Mouse (Mus musculus) intestine, postnatal 0 days (tissue): Measurements from ENCODE around the gene Pcna. TPM values are rescaled to one million over a fixed set of nuclear protein-coding genes. Genes with fewer than 3 reads are reported as not detected.

Experiments used
- ATAC-seq: fragments of 200-750 bp; cut with Nextera tagmentation; 2 replicates; pipeline ENCODE4 v1.8.0; 2017; ENCODE audit warnings: mild to moderate bottlenecking, moderate TSS enrichment, moderate library complexity
- H3K27ac ChIP-seq: fragments of 300-500 bp; sonication (generic); 2 replicates; pipeline ENCODE4 v1.5.1; 2014; ENCODE audit warnings: mild to moderate bottlenecking, low read depth, low read length, moderate library complexity
- H3K27me3 ChIP-seq: fragments of 300-500 bp; sonication (generic); replicated peaks from 2 replicates; pipeline ENCODE4 v1.6.1; 2014; ENCODE audit warnings: low read length, mixed read lengths; ENCODE audit not compliant: control insufficient read depth, insufficient read depth
- H3K36me3 ChIP-seq: fragments of 300-500 bp; sonication (generic); 2 replicates; pipeline ENCODE4 v1.6.1; 2014; ENCODE audit warnings: mild to moderate bottlenecking, moderate library complexity; ENCODE audit not compliant: control insufficient read depth, insufficient read depth
- H3K4me1 ChIP-seq: fragments of 300-500 bp; sonication (generic); replicated peaks from 2 replicates; pipeline ENCODE4 v1.6.1; 2014; ENCODE audit warnings: antibody characterized with exemption, low read length, mixed read lengths; ENCODE audit not compliant: control insufficient read depth, insufficient read depth
- H3K4me2 ChIP-seq: fragments of 300-500 bp; sonication (generic); replicated peaks from 2 replicates; pipeline ENCODE4 v1.6.1; 2014; ENCODE audit warnings: low read depth, mild to moderate bottlenecking, moderate library complexity
- H3K4me3 ChIP-seq: fragments of 300-500 bp; sonication (generic); 2 replicates; pipeline ENCODE4 v1.5.1; 2014; ENCODE audit warnings: low read depth, low read length
- H3K9ac ChIP-seq: fragments of 300-500 bp; sonication (generic); 2 replicates; pipeline ENCODE4 v1.6.1; 2014; ENCODE audit warnings: mild to moderate bottlenecking, low read depth, low read length
- H3K9me3 ChIP-seq: fragments of 300-500 bp; sonication (generic); 2 replicates; pipeline ENCODE4 v1.6.1; 2016; ENCODE audit warnings: mixed run types; ENCODE audit not compliant: control insufficient read depth
- CTCF ChIP-seq: sonication (generic); IDR thresholded peaks from 2 replicates; pipeline ENCODE4 v1.5.1; 2016; ENCODE audit warnings: low read depth, mild to moderate bottlenecking, control low read depth, antibody characterized with exemption, moderate library complexity
- WGBS: fragments of 180-500 bp; shearing (Covaris S2); extraction: QIAGEN DNeasy Blood & Tissue Kit; methylation state at CpG from one replicate; pipeline ENCODE4 v1.1.7; 2014; 5-methylcytosine and 5-hydroxymethylcytosine counted together
- polyA plus RNA-seq: library from polyadenylated mRNA; unstranded; fragments of >200 nt; fragmentation: Nextera tagmentation; extraction: Ambion mirVana; gene quantifications from 2 replicates; pipeline ENCODE4 v1.2.1, GENCODE M21; 2015

Pcna gene
- polyA plus RNA-seq, 1 experiment from 2014 or later = 105 TPM

- Histone ChIP-seq H3K4me2 (no peak overlapping the region), H3K36me3 (no peaks in the 10 kb centered on the region), H3K27me3 (no peaks in the 10 kb centered on the region), H3K9ac (no peak overlapping the region), H3K27ac (no peak overlapping the region), H3K9me3 (peaks cover 6% of the 10 kb centered on the region; the same call in 1 of the 2 replicates), H3K4me3 (no peak overlapping the region), H3K4me1 (no peaks in the 10 kb centered on the region)
- WGBS = 85% methylated on average over 4 of the region's 4 CpGs
- ATAC-seq = no peak
- no peak for TF ChIP-seq CTCF
Observed at GRCm38 (mm10) chr2:132224359-132224758, 28.8 kb downstream of the Pcna start.

- H3K4me2 ChIP-seq = no peak overlapping the region
- H3K36me3 ChIP-seq = no peaks in the 10 kb centered on the region
- no peak for TF ChIP-seq CTCF
- no peaks in the 10 kb centered on the region for H3K4me1 ChIP-seq
- H3K9me3 ChIP-seq = peaks cover under 1% of the 10 kb centered on the region; the same call in 1 of the 2 replicates
- no peak overlapping the region for H3K27ac ChIP-seq
- H3K27me3 ChIP-seq = no peaks in the 10 kb centered on the region
- H3K9ac ChIP-seq = no peak overlapping the region
- no peak for ATAC-seq
- H3K4me3 ChIP-seq = no peak overlapping the region
- 60% methylated on average over 11 of the region's 11 CpGs for WGBS
Observed at GRCm38 (mm10) chr2:132221611-132222073, 31.5 kb downstream of the Pcna start.

GRCm38 (mm10) chr2:132211995-132212656 lies 41.0 kb downstream of the Pcna start:
- H3K9me3 ChIP-seq = no peaks in the 10 kb centered on the region
- peak; percentile 76 for ATAC-seq
- H3K4me2 ChIP-seq = no peak overlapping the region
- no peak for TF ChIP-seq CTCF
- H3K36me3 ChIP-seq = no peaks in the 10 kb centered on the region
- 0 out of 2 replicates have a peak, but pooled peaks cover 3% of the 10 kb centered on the region for H3K4me1 ChIP-seq
- H3K9ac ChIP-seq = no peak overlapping the region
- no peak overlapping the region for H3K4me3 ChIP-seq
- H3K27ac ChIP-seq = no peak overlapping the region
- no peaks in the 10 kb centered on the region for H3K27me3 ChIP-seq
- WGBS = 80% methylated on average over 5 of the region's 5 CpGs

DNA sequence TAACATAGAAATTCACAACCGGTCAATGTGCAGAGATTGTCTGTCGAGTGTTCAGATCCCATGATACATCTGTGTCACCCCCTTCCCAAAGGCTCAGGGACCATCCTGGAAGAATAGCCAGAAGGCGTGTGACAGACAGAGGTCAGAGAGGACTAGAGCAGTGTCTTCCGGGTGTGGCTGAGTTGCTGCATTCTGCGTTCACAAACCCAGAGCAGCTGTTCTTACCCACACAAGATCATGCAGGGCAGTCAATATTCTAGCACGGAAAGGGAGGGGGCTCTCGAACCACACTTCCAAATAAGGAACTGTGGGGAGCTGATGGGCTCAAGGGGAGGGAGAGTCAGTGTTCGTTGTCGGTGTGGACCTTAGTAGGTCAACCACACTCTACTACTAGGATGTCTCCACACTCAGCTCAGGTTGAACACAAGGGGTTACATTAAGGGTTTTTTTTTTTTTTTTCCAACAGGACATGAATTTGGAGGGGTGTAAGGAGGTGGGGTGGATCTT lies 42.3 kb downstream of the Pcna start:
- 80% methylated on average over 9 of the region's 9 CpGs for WGBS
- no peak for ATAC-seq
- Histone ChIP-seq H3K9ac (no peak overlapping the region), H3K27ac (no peak overlapping the region), H3K4me2 (no peak overlapping the region), H3K4me1 (0 out of 2 replicates have a peak, but pooled peaks cover 3% of the 10 kb centered on the region), H3K4me3 (no peak overlapping the region), H3K36me3 (no peaks in the 10 kb centered on the region), H3K9me3 (no peaks in the 10 kb centered on the region), H3K27me3 (no peaks in the 10 kb centered on the region)
- no peak for TF ChIP-seq CTCF

DNA sequence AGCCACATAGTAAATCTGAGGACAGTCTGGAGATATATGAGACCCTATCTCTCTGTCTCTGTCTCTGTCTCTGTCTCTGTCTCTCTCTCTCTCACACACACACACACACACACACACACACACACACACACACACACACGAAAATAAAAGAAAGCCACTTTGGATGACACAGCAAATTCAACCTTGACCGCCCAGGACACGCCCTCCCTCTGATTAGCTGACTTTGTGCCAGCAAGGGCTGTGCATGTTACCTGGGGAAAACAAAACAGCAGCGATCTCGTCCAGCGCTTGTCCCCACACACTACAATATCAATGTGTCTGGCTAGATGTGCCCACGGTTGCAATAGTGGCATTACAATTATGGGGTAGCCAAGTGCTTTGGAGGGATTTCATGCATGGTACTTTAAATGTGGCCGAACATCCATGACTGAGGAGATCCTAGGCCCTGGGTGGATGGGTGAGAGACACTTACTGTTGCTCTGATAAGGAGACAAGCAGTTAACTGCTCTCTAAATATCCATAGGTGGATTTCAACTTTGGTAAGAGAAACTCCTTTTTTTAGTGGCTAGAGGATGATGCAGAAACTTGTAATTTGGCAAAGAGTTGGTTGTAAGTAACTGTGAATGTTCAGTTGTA lies 44.8 kb downstream of the Pcna start:
- TF ChIP-seq CTCF = no peak
- no peak for ATAC-seq
- 52% methylated on average over 8 of the region's 8 CpGs for WGBS
- Histone ChIP-seq H3K9me3 (no peaks in the 10 kb centered on the region), H3K27me3 (no peaks in the 10 kb centered on the region), H3K4me3 (no peak overlapping the region), H3K4me2 (no peak overlapping the region), H3K27ac (no peak overlapping the region), H3K36me3 (no peaks in the 10 kb centered on the region), H3K4me1 (peaks cover 8% of the 10 kb centered on the region; the same call in 1 of the 2 replicates), H3K9ac (no peak overlapping the region)

DNA sequence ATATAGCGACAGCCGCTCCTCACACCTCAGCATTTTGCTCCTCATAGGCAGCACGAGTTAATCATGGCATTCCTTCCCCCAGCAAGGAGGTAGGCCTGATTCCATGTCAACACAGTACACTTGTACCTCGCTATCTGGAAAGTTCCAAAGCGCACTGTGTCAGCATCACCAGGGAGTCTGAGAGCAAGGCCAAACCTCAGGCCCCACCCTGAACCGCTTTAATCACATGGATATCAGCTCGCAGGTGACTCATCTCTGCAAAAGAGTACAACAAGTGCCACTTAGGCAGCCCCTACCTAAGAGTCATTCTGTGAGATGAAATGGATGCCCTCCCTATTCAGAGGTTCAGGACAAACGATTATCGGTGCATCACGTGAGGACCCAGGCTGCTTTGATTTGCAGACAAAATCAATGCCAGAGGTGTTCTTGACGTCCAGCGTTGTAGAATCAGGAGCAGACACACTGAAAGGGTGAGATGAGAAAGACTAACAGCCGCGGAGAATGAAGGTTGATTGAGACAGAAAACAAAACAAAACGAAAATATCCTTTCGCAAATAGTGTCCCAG lies 46.7 kb downstream of the Pcna start:
- no peaks in the 10 kb centered on the region for H3K9me3 ChIP-seq
- H3K4me3 ChIP-seq = no peak overlapping the region
- H3K9ac ChIP-seq = no peak overlapping the region
- H3K27me3 ChIP-seq = no peaks in the 10 kb centered on the region
- H3K27ac ChIP-seq = 0 out of 2 replicates have a peak overlapping the region, but pooled peaks have one; percentile 31
- H3K4me1 ChIP-seq = peaks cover 5% of the 10 kb centered on the region; the same call in 1 of the 2 replicates
- WGBS = 64% methylated on average over 16 of the region's 16 CpGs
- no peak overlapping the region for H3K4me2 ChIP-seq
- no peak for TF ChIP-seq CTCF
- peak; percentile 81 for ATAC-seq
- no peaks in the 10 kb centered on the region for H3K36me3 ChIP-seq
